Mouse (Mus musculus): ENCODE measurements at regions not wholly inside any gene's neighbourhood (a gene's known extent, or its start where the extent isn't known, plus 50 kb on each side); places are given as distances from the start of the nearest gene placed in this dataset.

DNA sequence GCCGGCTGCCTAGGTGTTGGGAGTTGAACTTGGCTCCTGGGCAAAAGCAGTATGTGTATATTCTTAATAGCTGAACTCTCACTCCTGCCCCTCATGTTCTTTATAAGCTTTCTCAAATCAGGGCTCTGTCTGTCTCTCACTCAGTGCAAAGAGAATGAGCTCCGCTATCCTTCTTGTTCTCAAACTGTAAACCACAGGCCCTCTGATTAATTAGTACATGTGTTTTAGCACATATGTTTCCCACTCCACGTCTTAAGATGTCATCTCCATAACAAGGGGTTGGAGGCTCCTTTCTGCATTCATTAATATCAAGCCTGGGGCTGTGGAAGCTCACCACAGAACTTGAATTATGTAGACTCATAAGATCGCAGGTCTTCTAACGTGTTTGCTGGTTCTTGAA, 104.7 kb downstream of the Nsun3 start:
- ATAC-seq (ENCODE audit: insufficient read depth) (no peak), DNase-seq (ENCODE audit: low read depth in 3 of 3, low spot score in 3 of 3) (no peak)
- 59% methylated on average over 5 of the region's 5 CpGs for WGBS (ENCODE audit: insufficient replicate concordance)

DNA sequence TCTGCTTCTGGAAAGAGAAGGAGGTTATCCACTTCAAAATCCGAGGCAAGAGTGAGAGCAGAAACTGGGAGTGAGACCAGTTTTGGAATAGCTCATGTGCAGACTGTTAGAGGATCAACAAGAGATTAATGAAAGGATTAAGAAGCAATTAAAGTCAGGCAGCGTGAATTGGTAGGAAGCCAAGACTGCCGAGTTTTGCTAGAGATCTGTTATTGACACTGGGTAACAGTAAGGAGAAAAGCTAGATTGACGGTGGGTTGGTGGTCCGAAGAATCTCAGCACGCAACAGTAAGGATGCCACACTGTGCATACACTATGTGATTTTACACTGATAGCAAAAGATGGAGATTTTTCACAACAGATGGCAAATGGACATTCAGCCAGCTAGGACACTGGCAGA, 109.8 kb downstream of the Nsun3 start:
- WGBS (ENCODE audit: insufficient replicate concordance), result 57% methylated on average over 6 of the region's 6 CpGs

More for the DNA sequence above, 104.7 kb downstream of the Nsun3 start:
- Histone ChIP-seq H3K4me3 (ENCODE audit: insufficient read depth in 1 of 2, low read depth in 2 of 2, low read length in 2 of 2) (no peak overlapping the region), H3K9me3 (ENCODE audit: control insufficient read depth, low read length) (no peaks in the 10 kb centered on the region), H3K4me1 (replicated peaks; ENCODE audit: control insufficient read depth in 2 of 2, insufficient read depth in 2 of 2, low read length in 1 of 2) (no peaks in the 10 kb centered on the region), H3K36me3 (replicated peaks; ENCODE audit: control insufficient read depth, insufficient read depth, low read depth) (no peaks in the 10 kb centered on the region), H3K27ac (no peak overlapping the region), H3K4me2 (ENCODE audit: low read depth) (no peak overlapping the region), H3K9ac (replicated peaks) (no peak overlapping the region), H3K27me3 (ENCODE audit: control insufficient read depth, insufficient read depth, low read length) (no peaks in the 10 kb centered on the region)
- no peak for TF ChIP-seq EP300 (IDR thresholded peaks at IDR 0.05; ENCODE audit: low read depth)

DNA sequence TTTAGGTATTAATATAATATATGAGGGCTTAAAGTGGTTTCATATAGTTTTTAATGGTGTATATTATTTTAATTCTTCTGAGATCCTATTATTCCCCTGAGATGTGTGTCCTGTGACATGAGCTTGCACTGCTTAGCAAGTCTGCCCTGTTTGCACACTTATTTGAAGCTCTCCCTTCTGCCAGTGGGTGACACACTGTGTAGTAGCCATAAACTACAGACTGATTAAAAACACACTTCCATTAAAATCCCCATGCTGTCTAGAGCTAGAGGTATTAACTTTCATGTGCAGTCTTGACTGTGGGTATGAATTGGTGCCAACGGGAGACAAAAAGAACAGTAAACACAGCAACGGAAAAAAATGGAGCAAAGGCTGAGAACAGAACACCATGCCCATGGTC, 129.2 kb downstream of the Nsun3 start:
- Histone ChIP-seq H3K4me3 (ENCODE audit: insufficient read depth in 1 of 2, low read depth in 2 of 2, low read length in 2 of 2) (no peak overlapping the region), H3K4me2 (ENCODE audit: low read depth) (no peak overlapping the region), H3K9ac (replicated peaks) (no peak overlapping the region), H3K27ac (no peak overlapping the region), H3K36me3 (replicated peaks; ENCODE audit: control insufficient read depth, insufficient read depth, low read depth) (no peaks in the 10 kb centered on the region), H3K27me3 (ENCODE audit: control insufficient read depth, insufficient read depth, low read length) (no peaks in the 10 kb centered on the region), H3K9me3 (ENCODE audit: control insufficient read depth, low read length) (no peaks in the 10 kb centered on the region), H3K4me1 (replicated peaks; ENCODE audit: control insufficient read depth in 2 of 2, insufficient read depth in 2 of 2, low read length in 1 of 2) (no peaks in the 10 kb centered on the region)
- no peak for ATAC-seq (ENCODE audit: insufficient read depth)
- WGBS (ENCODE audit: insufficient replicate concordance), result 76% methylated on average over 2 of the region's 2 CpGs
- no peak for DNase-seq (ENCODE audit: low read depth in 3 of 3, low spot score in 3 of 3)
- TF ChIP-seq EP300 (IDR thresholded peaks at IDR 0.05; ENCODE audit: low read depth) (no peak), CTCF (IDR thresholded peaks at IDR 0.05; ENCODE audit: low read depth) (no peak)

More for the DNA sequence above, 109.8 kb downstream of the Nsun3 start:
- Histone ChIP-seq H3K27me3 (ENCODE audit: control insufficient read depth, insufficient read depth, low read length) (no peaks in the 10 kb centered on the region), H3K4me2 (ENCODE audit: low read depth) (no peak overlapping the region), H3K27ac (no peak overlapping the region), H3K4me1 (replicated peaks; ENCODE audit: control insufficient read depth in 2 of 2, insufficient read depth in 2 of 2, low read length in 1 of 2) (no peaks in the 10 kb centered on the region), H3K9ac (replicated peaks) (no peak overlapping the region), H3K9me3 (ENCODE audit: control insufficient read depth, low read length) (no peaks in the 10 kb centered on the region), H3K4me3 (ENCODE audit: insufficient read depth in 1 of 2, low read depth in 2 of 2, low read length in 2 of 2) (no peak overlapping the region), H3K36me3 (replicated peaks; ENCODE audit: control insufficient read depth, insufficient read depth, low read depth) (no peaks in the 10 kb centered on the region)
- TF ChIP-seq CTCF (IDR thresholded peaks at IDR 0.05; ENCODE audit: low read depth) (no peak), EP300 (IDR thresholded peaks at IDR 0.05; ENCODE audit: low read depth) (no peak)
- ATAC-seq (ENCODE audit: insufficient read depth), result no peak
- DNase-seq (ENCODE audit: low read depth in 3 of 3, low spot score in 3 of 3), result no peak

DNA sequence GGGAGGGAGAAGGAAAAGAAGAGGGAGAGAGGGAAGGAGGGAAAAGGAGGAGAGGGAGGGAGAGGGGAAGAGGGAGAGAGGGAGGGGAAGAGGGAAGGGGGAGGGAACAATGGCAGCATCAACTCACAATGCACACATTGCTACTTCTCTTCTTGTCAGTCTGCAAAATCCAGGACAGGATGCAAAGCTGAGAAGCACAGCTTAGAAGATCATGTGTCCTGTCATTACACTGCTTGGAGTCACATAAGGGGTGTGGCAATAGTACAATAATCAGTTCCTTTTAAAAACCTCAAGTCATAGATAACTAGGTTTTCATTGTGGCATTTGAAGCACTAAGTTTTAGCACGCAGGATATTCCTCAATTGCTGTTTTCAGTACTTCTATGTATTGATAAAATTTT, 132.2 kb downstream of the Nsun3 start:
- H3K9me3 ChIP-seq (ENCODE audit: control insufficient read depth, low read length), result no peaks in the 10 kb centered on the region
- no peaks in the 10 kb centered on the region for H3K36me3 ChIP-seq (replicated peaks; ENCODE audit: control insufficient read depth, insufficient read depth, low read depth)
- DNase-seq (ENCODE audit: low read depth in 3 of 3, low spot score in 3 of 3), result no peak
- no peak for ATAC-seq (ENCODE audit: insufficient read depth)
- no peaks in the 10 kb centered on the region for H3K27me3 ChIP-seq (ENCODE audit: control insufficient read depth, insufficient read depth, low read length)
- WGBS (ENCODE audit: insufficient replicate concordance), result 41% methylated on average over 1 of the region's 1 CpGs
- H3K27ac ChIP-seq, result no peak overlapping the region
- no peak overlapping the region for H3K9ac ChIP-seq (replicated peaks)
- no peaks in the 10 kb centered on the region for H3K4me1 ChIP-seq (replicated peaks; ENCODE audit: control insufficient read depth in 2 of 2, insufficient read depth in 2 of 2, low read length in 1 of 2)
- no peak overlapping the region for H3K4me3 ChIP-seq (ENCODE audit: insufficient read depth in 1 of 2, low read depth in 2 of 2, low read length in 2 of 2)
- H3K4me2 ChIP-seq (ENCODE audit: low read depth), result no peak overlapping the region
- TF ChIP-seq CTCF (IDR thresholded peaks at IDR 0.05; ENCODE audit: low read depth) (no peak), EP300 (IDR thresholded peaks at IDR 0.05; ENCODE audit: low read depth) (no peak)

DNA sequence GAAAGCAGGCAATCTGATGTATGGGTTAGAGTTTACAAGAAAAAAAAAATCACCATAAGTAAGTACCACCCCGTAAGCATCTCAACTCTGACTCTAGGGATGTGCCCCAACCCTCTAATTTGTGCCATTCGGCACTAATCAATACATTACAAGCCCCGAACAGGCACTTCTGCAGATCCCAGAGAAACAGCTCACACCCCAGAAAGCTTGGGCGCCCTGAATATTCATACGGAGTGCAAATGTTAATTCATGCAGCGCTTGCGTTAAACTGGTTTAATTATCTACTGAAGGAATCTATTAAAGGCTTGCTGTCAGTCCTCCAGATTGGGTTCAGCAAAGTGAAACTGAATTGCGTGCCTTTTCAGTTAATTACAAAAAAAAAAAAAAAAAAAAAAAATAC, 132.8 kb downstream of the Nsun3 start:
- 33% methylated on average over 8 of the region's 8 CpGs for WGBS (ENCODE audit: insufficient replicate concordance)
- Histone ChIP-seq H3K27ac (no peak overlapping the region), H3K4me2 (ENCODE audit: low read depth) (no peak overlapping the region), H3K36me3 (replicated peaks; ENCODE audit: control insufficient read depth, insufficient read depth, low read depth) (no peaks in the 10 kb centered on the region), H3K27me3 (ENCODE audit: control insufficient read depth, insufficient read depth, low read length) (no peaks in the 10 kb centered on the region), H3K9ac (replicated peaks) (no peak overlapping the region), H3K4me3 (ENCODE audit: insufficient read depth in 1 of 2, low read depth in 2 of 2, low read length in 2 of 2) (no peak overlapping the region), H3K9me3 (ENCODE audit: control insufficient read depth, low read length) (no peaks in the 10 kb centered on the region), H3K4me1 (replicated peaks; ENCODE audit: control insufficient read depth in 2 of 2, insufficient read depth in 2 of 2, low read length in 1 of 2) (no peaks in the 10 kb centered on the region)
- no peak for ATAC-seq (ENCODE audit: insufficient read depth)
- TF ChIP-seq CTCF (IDR thresholded peaks at IDR 0.05; ENCODE audit: low read depth), result no peak
- TF ChIP-seq EP300 (IDR thresholded peaks at IDR 0.05; ENCODE audit: low read depth), result no peak
- no peak for DNase-seq (ENCODE audit: low read depth in 3 of 3, low spot score in 3 of 3)
